Mouse (Mus musculus) lung, adult 2 months (tissue): Measurements from ENCODE around the gene Apip.

Source experiments
- CTCF ChIP-seq: fragments of 200-500 bp; IDR thresholded peaks from 2 replicates; pipeline ENCODE4 v1.5.1; 2011; ENCODE audit warnings: mild to moderate bottlenecking, low read length, control low read depth; ENCODE audit not compliant: insufficient read depth
- POLR2A ChIP-seq: fragments of 200-500 bp; IDR thresholded peaks from 2 replicates; pipeline ENCODE4 v1.6.1; 2011; ENCODE audit warnings: low read depth, mild to moderate bottlenecking, control low read depth, low read length, borderline replicate concordance; ENCODE audit errors: extremely low read depth

- TF ChIP-seq CTCF: no peak
- TF ChIP-seq POLR2A: no peak
Observed at GRCm38 (mm10) chr2:103084451-103084850, 11.0 kb downstream of the Apip start.
